Mouse (Mus musculus) testis, adult 2 months (tissue): ENCODE measurements around the gene Mical3.

Experiments used
- CTCF ChIP-seq: fragments of 200-500 bp; IDR thresholded peaks from 2 replicates; pipeline ENCODE4 v1.5.1; 2012; ENCODE audit warnings: low read depth, mild to moderate bottlenecking, inconsistent platforms, low read length, moderate library complexity; ENCODE audit not compliant: control insufficient read depth, insufficient read depth, insufficient replicate concordance
- POLR2A ChIP-seq: fragments of 200-500 bp; IDR thresholded peaks from 2 replicates; pipeline ENCODE4 v1.6.1; 2012; ENCODE audit warnings: low read depth, mild to moderate bottlenecking, inconsistent platforms, low read length, moderate library complexity; ENCODE audit not compliant: control insufficient read depth

DNA sequence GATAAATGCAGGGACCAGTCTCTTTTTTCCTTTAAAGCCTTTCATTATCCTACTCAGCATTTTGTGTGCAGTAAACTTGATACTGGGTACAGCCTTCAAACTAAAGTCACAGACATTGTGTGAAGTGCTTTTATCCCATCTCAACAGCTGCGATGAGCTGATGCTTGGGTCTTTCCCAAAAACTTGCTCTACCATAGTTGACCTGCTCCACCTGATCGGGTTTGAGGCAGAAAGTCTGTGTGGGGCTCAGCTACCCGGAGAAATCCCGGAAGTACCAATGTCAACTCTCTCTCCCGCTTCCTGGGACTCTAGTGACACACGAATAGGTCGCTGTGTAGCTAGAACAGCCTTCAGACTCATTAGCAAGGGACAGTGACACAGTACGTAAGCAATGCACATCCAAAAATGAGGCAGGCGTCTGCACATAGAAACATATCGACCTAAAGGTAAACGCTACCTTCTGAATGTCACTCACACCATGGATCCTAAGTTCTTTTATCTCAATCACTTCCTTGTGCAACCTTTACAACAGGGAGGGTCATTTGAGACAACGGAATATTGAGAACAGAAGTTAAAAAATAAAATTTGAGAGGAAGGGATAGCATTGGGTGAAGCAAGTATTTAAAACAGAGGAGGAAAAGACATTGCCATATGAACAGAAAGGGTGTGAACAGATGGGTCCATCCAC, 191.9 kb downstream of the Mical3 start:
- TF ChIP-seq CTCF (no peak), POLR2A (no peak)
